Mouse (Mus musculus) heart, embryonic 11.5 days (tissue): ENCODE results near the gene Gprc5a. TPM values are rescaled to one million over a fixed set of nuclear protein-coding genes. Genes with fewer than 3 reads are reported as not detected.

Experiments used
- ATAC-seq: fragments of 200-750 bp; cut with Nextera tagmentation; replicated peaks from 2 replicates; pipeline ENCODE4 v1.8.0; 2017; ENCODE audit warnings: moderate library complexity; ENCODE audit not compliant: insufficient number of reproducible peaks, low FRiP score, low TSS enrichment
- H3K27ac ChIP-seq: fragments of 300-500 bp; sonication (generic); 2 replicates; pipeline ENCODE4 v1.5.1; 2014; ENCODE audit warnings: mild to moderate bottlenecking, low read depth, low read length
- H3K27me3 ChIP-seq: fragments of 300-500 bp; sonication (generic); 2 replicates; pipeline ENCODE4 v1.6.1; 2014; ENCODE audit warnings: mild to moderate bottlenecking, low read length, mixed read lengths; ENCODE audit not compliant: control insufficient read depth, insufficient read depth
- H3K36me3 ChIP-seq: fragments of 300-500 bp; sonication (generic); 2 replicates; pipeline ENCODE4 v1.6.1; 2014; ENCODE audit warnings: mild to moderate bottlenecking, low read length, moderate library complexity, mixed read lengths; ENCODE audit not compliant: control insufficient read depth, insufficient read depth
- H3K4me1 ChIP-seq: fragments of 300-500 bp; sonication (generic); 2 replicates; pipeline ENCODE4 v1.6.1; 2014; ENCODE audit warnings: low read length; ENCODE audit not compliant: control insufficient read depth, insufficient read depth
- H3K4me2 ChIP-seq: fragments of 300-500 bp; sonication (generic); 2 replicates; pipeline ENCODE4 v1.6.1; 2014; ENCODE audit warnings: mild to moderate bottlenecking, moderate library complexity
- H3K4me3 ChIP-seq: fragments of 300-500 bp; sonication (generic); 2 replicates; pipeline ENCODE4 v1.5.1; 2014; ENCODE audit warnings: low read depth, low read length
- H3K9ac ChIP-seq: fragments of 300-500 bp; sonication (generic); 2 replicates; pipeline ENCODE4 v1.6.1; 2014; ENCODE audit warnings: mild to moderate bottlenecking, low read depth, low read length, moderate library complexity
- H3K9me3 ChIP-seq: fragments of 300-500 bp; sonication (generic); replicated peaks from 2 replicates; pipeline ENCODE4 v1.6.1; 2016; ENCODE audit warnings: low read length; ENCODE audit not compliant: control insufficient read depth
- WGBS: fragments of 180-500 bp; shearing (Covaris S2); extraction: QIAGEN DNeasy Blood & Tissue Kit; methylation state at CpG from one replicate; pipeline ENCODE4 v1.1.7; 2014; ENCODE audit not compliant: insufficient replicate concordance; 5-methylcytosine and 5-hydroxymethylcytosine counted together
- polyA plus RNA-seq: library from polyadenylated mRNA; unstranded; fragments of >200 nt; fragmentation: Nextera tagmentation; extraction: Ambion mirVana; gene quantifications from 2 replicates; pipeline ENCODE4 v1.2.1, GENCODE M21; 2014

The Gprc5a gene
- polyA plus RNA-seq, 1 experiment from 2014 or later = 4.3 TPM

DNA sequence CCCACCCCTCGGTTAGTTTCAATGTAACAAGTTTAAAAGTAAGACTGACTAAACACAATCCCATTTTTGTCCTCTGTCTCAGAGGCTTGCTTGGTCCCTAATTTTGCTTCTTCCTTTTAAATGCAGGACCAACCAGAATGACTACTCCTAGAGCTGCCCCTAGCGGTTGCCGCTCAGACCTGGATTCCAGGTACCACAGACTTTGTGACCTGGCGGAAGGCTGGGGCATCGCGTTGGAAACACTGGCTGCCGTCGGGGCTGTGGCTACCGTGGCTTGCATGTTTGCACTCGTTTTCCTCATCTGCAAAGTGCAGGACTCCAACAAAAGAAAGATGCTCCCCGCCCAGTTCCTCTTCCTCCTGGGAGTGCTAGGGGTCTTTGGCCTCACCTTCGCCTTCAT, 13.0 kb downstream of the Gprc5a start:
- Histone ChIP-seq H3K27me3 (no peaks in the 10 kb centered on the region; the same call in 1 of the 2 replicates), H3K9ac (no peak overlapping the region), H3K27ac (no peak overlapping the region), H3K36me3 (no peaks in the 10 kb centered on the region), H3K4me3 (no peak overlapping the region), H3K9me3 (no peaks in the 10 kb centered on the region; the same call in 1 of the 2 replicates), H3K4me1 (no peaks in the 10 kb centered on the region), H3K4me2 (no peak overlapping the region)
- no peak for ATAC-seq
- 41% methylated on average over 12 of the region's 12 CpGs for WGBS

DNA sequence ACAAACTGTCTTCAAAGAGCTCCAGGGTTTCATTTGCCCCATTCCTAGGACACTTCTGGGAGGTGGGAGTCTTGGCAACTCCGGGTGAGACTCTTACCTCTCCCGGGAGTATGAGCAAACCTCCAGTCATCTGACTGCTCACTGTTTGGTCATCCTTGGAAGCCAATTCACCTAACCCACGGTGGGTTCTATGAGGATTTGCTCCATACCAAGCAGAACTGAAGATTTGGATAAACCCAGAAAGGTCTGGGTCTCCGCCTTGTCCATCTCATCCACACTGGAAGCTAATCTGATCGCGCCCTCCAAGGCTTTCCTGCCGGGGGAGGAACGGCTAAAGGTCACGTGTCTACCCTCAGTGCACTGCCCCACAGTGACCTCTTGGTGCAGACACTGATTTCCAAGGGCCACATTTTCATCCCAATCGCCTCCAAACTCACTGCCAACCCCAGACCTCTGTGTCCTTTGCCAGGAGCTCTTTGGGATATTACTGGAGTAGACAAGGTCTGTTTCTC, 18.6 kb downstream of the Gprc5a start:
- no peak overlapping the region for H3K4me2 ChIP-seq
- no peak for ATAC-seq
- 51% methylated on average over 10 of the region's 10 CpGs for whole genome bisulfite sequencing

DNA sequence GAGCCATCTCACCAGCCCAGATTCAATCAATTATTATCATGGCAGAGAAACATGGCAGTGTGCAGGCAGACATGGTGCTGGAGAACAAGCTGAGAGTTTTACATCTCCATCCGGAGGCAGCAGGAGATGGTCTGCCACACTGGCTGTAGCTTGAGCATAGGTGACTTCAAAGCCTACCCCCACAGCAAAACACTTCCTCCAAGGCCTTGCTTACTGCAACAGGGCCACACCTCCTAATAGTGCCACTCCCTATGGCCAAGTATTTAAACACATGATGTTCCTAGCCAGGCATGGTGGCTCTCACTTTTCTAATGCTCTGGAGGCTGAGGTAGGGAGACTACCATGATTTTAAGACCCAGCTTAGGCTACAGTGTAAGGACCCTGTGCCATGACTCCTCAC, 20.3 kb downstream of the Gprc5a start:
- Histone ChIP-seq H3K27me3 (0 out of 2 replicates have a peak, but pooled peaks cover 3% of the 10 kb centered on the region), H3K9ac (no peak overlapping the region), H3K4me3 (no peak overlapping the region), H3K4me2 (no peak overlapping the region), H3K36me3 (no peaks in the 10 kb centered on the region), H3K4me1 (no peaks in the 10 kb centered on the region), H3K27ac (no peak overlapping the region), H3K9me3 (no peaks in the 10 kb centered on the region)
- ATAC-seq = no peak
- WGBS = 93% methylated on average over 1 of the region's 1 CpGs

More for the DNA sequence above, 18.6 kb downstream of the Gprc5a start:
- Histone ChIP-seq H3K4me3 (no peak overlapping the region), H3K27me3 (peaks cover under 1% of the 10 kb centered on the region; the same call in 1 of the 2 replicates), H3K36me3 (no peaks in the 10 kb centered on the region), H3K4me1 (no peaks in the 10 kb centered on the region), H3K9me3 (no peaks in the 10 kb centered on the region; the same call in 1 of the 2 replicates), H3K27ac (no peak overlapping the region), H3K9ac (no peak overlapping the region)

DNA sequence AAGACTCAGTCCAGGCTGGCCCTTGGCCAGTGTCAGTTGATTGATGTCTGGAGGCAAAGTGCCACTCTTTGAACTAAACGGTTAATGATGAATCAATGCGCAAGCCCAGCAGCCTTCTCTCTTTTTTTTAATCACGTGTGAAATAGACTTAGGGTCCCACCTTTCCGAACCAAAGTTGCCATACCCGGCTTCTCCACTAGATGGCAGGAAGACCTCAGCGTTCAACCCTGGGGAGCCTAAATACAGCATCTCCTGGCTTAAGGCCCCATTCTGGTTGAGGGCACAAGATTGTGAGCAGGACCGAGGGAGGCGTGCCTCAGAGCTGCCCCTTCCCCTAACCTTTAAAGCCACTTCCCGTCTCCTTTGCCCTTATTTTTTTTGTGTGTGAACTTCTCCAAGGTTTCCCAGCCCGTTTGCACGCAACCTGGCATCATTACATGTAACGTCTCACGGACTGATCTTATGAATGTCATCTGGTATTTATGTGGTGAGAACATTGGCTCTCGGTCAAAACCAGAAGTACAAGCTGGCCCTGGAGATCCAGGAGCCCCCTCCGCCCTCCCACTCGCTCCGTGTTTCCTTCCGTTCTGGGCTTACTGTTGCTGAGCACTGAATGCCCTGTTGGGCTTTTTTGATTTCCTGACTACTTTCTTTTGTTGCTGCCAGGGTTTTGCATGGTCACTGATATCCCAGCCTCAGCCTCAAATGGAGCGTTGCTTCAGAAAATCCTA, 22.4 kb downstream of the Gprc5a start:
- 34% methylated on average over 19 of the region's 19 CpGs for WGBS
- no peak overlapping the region for H3K4me3 ChIP-seq
- H3K27ac ChIP-seq = no peak overlapping the region
- no peaks in the 10 kb centered on the region for H3K9me3 ChIP-seq
- peak overlapping the region; percentile 38; the same call in 1 of the 2 replicates for H3K4me2 ChIP-seq
- ATAC-seq = no peak
- H3K9ac ChIP-seq = 0 out of 2 replicates have a peak overlapping the region, but pooled peaks have one; percentile 5
- 0 out of 2 replicates have a peak, but pooled peaks cover 3% of the 10 kb centered on the region for H3K27me3 ChIP-seq
- no peaks in the 10 kb centered on the region for H3K36me3 ChIP-seq
- no peaks in the 10 kb centered on the region for H3K4me1 ChIP-seq

DNA sequence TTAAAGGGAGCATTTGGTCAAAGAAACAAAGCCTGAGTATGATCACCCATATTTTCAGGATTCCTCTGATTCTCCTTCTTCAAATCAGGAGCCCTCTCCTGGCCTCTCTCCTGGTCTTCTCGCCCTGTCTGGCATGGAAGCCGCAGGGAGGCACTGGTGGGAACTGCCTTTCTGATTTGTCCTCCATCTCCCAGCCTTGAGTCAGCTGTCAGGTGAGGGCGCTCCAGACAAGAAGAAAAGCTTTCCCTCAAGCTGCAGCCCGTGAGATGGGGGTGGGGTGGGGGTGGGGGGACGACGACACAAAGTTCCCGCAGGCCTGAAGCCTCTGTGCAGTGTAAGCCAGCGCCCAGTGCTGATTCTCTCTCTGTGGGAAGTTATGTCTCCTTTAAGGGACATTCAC, 24.3 kb downstream of the Gprc5a start:
- Histone ChIP-seq H3K4me2 (no peak overlapping the region), H3K4me3 (no peak overlapping the region), H3K36me3 (no peaks in the 10 kb centered on the region), H3K9me3 (no peaks in the 10 kb centered on the region), H3K27me3 (0 out of 2 replicates have a peak, but pooled peaks cover 3% of the 10 kb centered on the region), H3K9ac (no peak overlapping the region), H3K4me1 (no peaks in the 10 kb centered on the region), H3K27ac (no peak overlapping the region)
- no peak for ATAC-seq
- WGBS = 9% methylated on average over 8 of the region's 8 CpGs

DNA sequence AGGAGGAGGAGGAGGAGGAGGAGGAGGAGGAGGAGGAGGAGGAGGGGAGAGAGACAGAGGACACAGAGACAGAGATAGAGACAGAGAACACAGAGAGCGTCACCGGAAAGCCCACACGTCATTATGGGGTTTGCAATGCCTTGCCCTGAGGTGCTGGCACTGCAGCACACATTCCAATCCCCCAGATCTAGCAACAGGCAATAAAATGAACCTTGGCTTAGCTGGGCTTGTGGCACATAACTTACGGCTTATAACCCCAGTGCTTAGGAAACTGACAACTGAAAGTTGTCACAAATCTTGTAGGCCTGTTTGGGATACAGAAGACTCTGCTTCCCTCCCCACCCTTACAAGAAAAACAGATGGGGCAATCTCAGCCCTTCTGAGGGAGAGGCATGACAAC, 25.2 kb downstream of the Gprc5a start:
- ATAC-seq = no peak
- Histone ChIP-seq H3K27ac (no peak overlapping the region), H3K4me1 (no peaks in the 10 kb centered on the region), H3K36me3 (no peaks in the 10 kb centered on the region), H3K9ac (no peak overlapping the region), H3K9me3 (no peaks in the 10 kb centered on the region), H3K27me3 (0 out of 2 replicates have a peak, but pooled peaks cover 3% of the 10 kb centered on the region), H3K4me3 (no peak overlapping the region), H3K4me2 (no peak overlapping the region)
- WGBS = 76% methylated on average over 4 of the region's 4 CpGs

DNA sequence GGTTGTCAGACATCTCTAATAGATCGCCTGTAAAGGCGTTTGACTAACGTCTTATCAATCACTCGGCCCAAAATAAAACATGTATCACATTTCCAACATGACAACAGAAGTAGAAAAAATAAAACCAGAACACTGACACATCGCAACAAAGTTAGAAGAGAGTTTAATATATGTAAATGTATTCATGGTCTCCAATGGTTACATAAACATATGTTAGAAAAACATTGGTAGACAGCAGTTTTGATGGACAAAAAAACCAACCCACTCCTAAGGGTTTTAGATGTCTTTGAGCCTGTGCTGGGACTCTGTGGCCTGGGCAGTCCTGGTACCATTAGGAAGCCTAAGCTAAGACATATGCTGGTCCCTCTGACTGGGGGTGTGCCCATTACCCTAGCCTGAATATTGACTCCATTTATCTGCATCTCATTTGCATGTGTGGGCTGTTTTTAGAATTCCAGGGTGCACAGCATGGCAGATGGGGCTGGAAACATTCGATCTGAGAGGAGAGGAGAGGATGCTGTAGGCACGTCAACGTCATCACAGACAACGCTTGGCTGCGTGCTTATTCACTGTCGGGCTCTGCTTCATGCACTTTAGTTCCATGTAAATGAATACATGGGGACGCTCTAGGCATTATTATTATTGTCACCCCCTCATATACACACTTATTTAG, 27.5 kb downstream of the Gprc5a start:
- Histone ChIP-seq H3K4me2 (no peak overlapping the region), H3K36me3 (no peaks in the 10 kb centered on the region), H3K4me1 (no peaks in the 10 kb centered on the region), H3K27me3 (0 out of 2 replicates have a peak, but pooled peaks cover 3% of the 10 kb centered on the region), H3K27ac (no peak overlapping the region), H3K9me3 (no peaks in the 10 kb centered on the region), H3K9ac (no peak overlapping the region), H3K4me3 (no peak overlapping the region)
- WGBS = 85% methylated on average over 12 of the region's 12 CpGs
- no peak for ATAC-seq

DNA sequence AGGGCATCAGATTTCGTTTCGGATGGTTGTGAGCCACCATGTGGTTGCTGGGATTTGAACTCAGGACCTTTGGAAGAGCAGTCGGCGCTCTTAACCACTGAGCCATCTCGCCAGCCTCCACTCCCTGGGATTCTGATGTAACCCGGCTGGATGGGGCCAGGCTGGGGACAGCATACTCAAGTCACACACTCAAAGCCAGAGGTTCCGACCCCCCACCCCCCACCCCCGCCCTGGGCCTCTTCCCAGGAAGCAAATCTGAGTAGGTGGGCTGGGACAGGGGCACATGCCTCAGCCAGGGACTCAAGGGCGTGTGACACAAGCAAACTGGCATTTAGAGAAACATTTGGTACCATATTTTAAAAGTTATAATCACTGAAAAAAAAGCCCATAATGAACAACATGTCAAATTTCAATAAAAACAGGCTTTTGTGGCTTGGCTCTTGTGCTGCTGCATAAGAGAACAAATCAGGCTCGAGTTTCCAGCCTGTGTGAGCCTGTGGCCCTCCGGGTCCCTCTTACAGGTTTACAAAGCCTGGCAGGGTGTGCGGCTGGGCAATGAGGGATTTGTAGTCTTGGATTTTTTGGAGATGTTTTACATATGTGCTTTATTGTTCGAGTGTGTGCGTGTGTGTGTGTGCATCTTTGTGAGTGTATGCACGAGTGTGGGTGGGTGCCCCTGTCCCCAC, 35.5 kb downstream of the Gprc5a start:
- H3K9ac ChIP-seq = no peak overlapping the region
- no peaks in the 10 kb centered on the region for H3K9me3 ChIP-seq
- no peaks in the 10 kb centered on the region for H3K27me3 ChIP-seq
- H3K4me1 ChIP-seq = no peaks in the 10 kb centered on the region
- ATAC-seq = no peak
- no peaks in the 10 kb centered on the region for H3K36me3 ChIP-seq
- H3K4me3 ChIP-seq = no peak overlapping the region
- H3K27ac ChIP-seq = no peak overlapping the region
- no peak overlapping the region for H3K4me2 ChIP-seq
- 82% methylated on average over 15 of the region's 15 CpGs for whole genome bisulfite sequencing
